Mouse (Mus musculus): ENCODE measurements around the gene Jak3.

The Jak3 gene

GRCm38 (mm10) chr8:71660325-71661120 lies 15.6 kb upstream of the Jak3 start:
- ATAC-seq (ENCODE audit: insufficient number of reproducible peaks, low FRiP score, low TSS enrichment): peak; percentile 57

- no peak for ATAC-seq (ENCODE audit: insufficient number of reproducible peaks, low FRiP score, low TSS enrichment)
Measured at GRCm38 (mm10) chr8:71665331-71666130, 10.6 kb upstream of the Jak3 start.

- no peak for ATAC-seq (ENCODE audit: insufficient number of reproducible peaks, low FRiP score, low TSS enrichment)
Measured at GRCm38 (mm10) chr8:71666855-71667254, 9.2 kb upstream of the Jak3 start.

- ATAC-seq (ENCODE audit: insufficient number of reproducible peaks, low FRiP score, low TSS enrichment): no peak
Measured at GRCm38 (mm10) chr8:71667256-71667655, 8.8 kb upstream of the Jak3 start.

- no peak for ATAC-seq (ENCODE audit: insufficient number of reproducible peaks, low FRiP score, low TSS enrichment)
Measured at GRCm38 (mm10) chr8:71668220-71668975, 7.7 kb upstream of the Jak3 start.

- ATAC-seq (ENCODE audit: insufficient number of reproducible peaks, low FRiP score, low TSS enrichment): 0 out of 2 replicates have a peak, but pooled peaks have one; percentile 4
Measured at GRCm38 (mm10) chr8:71670198-71670597, 5.9 kb upstream of the Jak3 start.

- ATAC-seq (ENCODE audit: insufficient number of reproducible peaks, low FRiP score, low TSS enrichment): peak; percentile 23
Measured at GRCm38 (mm10) chr8:71670621-71671548, 5.2 kb upstream of the Jak3 start.

- peak; percentile 22 for ATAC-seq (ENCODE audit: insufficient number of reproducible peaks, low FRiP score, low TSS enrichment)
Measured at GRCm38 (mm10) chr8:71671549-71671965, 4.5 kb upstream of the Jak3 start, which contains the start of gene Unc13a. Unc13a (minus strand) TSS chr8:71671757.

GRCm38 (mm10) chr8:71672168-71672735 lies 3.8 kb upstream of the Jak3 start:
- ATAC-seq (ENCODE audit: insufficient number of reproducible peaks, low FRiP score, low TSS enrichment): no peak

- ATAC-seq (ENCODE audit: insufficient number of reproducible peaks, low FRiP score, low TSS enrichment): no peak
Measured at GRCm38 (mm10) chr8:71674071-71674470, 2.0 kb upstream of the Jak3 start.

GRCm38 (mm10) chr8:71675456-71676019 lies 558 bp upstream of the Jak3 start:
- ATAC-seq (ENCODE audit: insufficient number of reproducible peaks, low FRiP score, low TSS enrichment): no peak

GRCm38 (mm10) chr8:71676803-71677202 lies 707 bp downstream of the Jak3 start:
- no peak for ATAC-seq (ENCODE audit: insufficient number of reproducible peaks, low FRiP score, low TSS enrichment)

- no peak for ATAC-seq (ENCODE audit: insufficient number of reproducible peaks, low FRiP score, low TSS enrichment)
Measured at GRCm38 (mm10) chr8:71677555-71677954, 1.5 kb downstream of the Jak3 start.

- no peak for ATAC-seq (ENCODE audit: insufficient number of reproducible peaks, low FRiP score, low TSS enrichment)
Measured at GRCm38 (mm10) chr8:71678216-71678615, 2.1 kb downstream of the Jak3 start.

- no peak for ATAC-seq (ENCODE audit: insufficient number of reproducible peaks, low FRiP score, low TSS enrichment)
Measured at GRCm38 (mm10) chr8:71679116-71679515, 3.0 kb downstream of the Jak3 start.

GRCm38 (mm10) chr8:71679550-71680168 lies 3.6 kb downstream of the Jak3 start:
- no peak for ATAC-seq (ENCODE audit: insufficient number of reproducible peaks, low FRiP score, low TSS enrichment)

- no peak for ATAC-seq (ENCODE audit: insufficient number of reproducible peaks, low FRiP score, low TSS enrichment)
Measured at GRCm38 (mm10) chr8:71680471-71680870, 4.4 kb downstream of the Jak3 start.

GRCm38 (mm10) chr8:71681369-71681915 lies 5.3 kb downstream of the Jak3 start:
- ATAC-seq (ENCODE audit: insufficient number of reproducible peaks, low FRiP score, low TSS enrichment): no peak

Measured in cerebellum, adult (tissue).